Mouse (Mus musculus) testis, adult 2 months (tissue): ENCODE measurements around the gene Kpna7. TPM values are rescaled to one million over a fixed set of nuclear protein-coding genes. Genes with fewer than 3 reads are reported as not detected.

Source experiments
- H3K27ac ChIP-seq: fragments of 200-500 bp; 2 replicates; pipeline ENCODE4 v1.5.1; 2012; ENCODE audit warnings: low read depth, low read length; ENCODE audit not compliant: control insufficient read depth, insufficient read depth
- H3K27me3 ChIP-seq: fragments of 200-500 bp; 2 replicates; pipeline ENCODE4 v1.6.1; 2012; ENCODE audit warnings: mild to moderate bottlenecking, low read length, moderate library complexity; ENCODE audit not compliant: control insufficient read depth, insufficient read depth
- H3K36me3 ChIP-seq: fragments of 200-500 bp; 2 replicates; pipeline ENCODE4 v1.6.1; 2012; ENCODE audit warnings: mild to moderate bottlenecking, low read length; ENCODE audit not compliant: control insufficient read depth, insufficient read depth
- H3K4me1 ChIP-seq: fragments of 200-500 bp; 2 replicates; pipeline ENCODE4 v1.6.1; 2012; ENCODE audit warnings: low read length; ENCODE audit not compliant: control insufficient read depth, insufficient read depth
- H3K4me3 ChIP-seq: fragments of 200-500 bp; 2 replicates; pipeline ENCODE4 v1.5.1; 2012; ENCODE audit warnings: low read depth, mild to moderate bottlenecking, low read length, moderate library complexity, mixed read lengths; ENCODE audit not compliant: control insufficient read depth
- CTCF ChIP-seq: fragments of 200-500 bp; IDR thresholded peaks from 2 replicates; pipeline ENCODE4 v1.5.1; 2012; ENCODE audit warnings: low read depth, mild to moderate bottlenecking, inconsistent platforms, low read length, moderate library complexity; ENCODE audit not compliant: control insufficient read depth, insufficient read depth, insufficient replicate concordance
- POLR2A ChIP-seq: fragments of 200-500 bp; IDR thresholded peaks from 2 replicates; pipeline ENCODE4 v1.6.1; 2012; ENCODE audit warnings: low read depth, mild to moderate bottlenecking, inconsistent platforms, low read length, moderate library complexity; ENCODE audit not compliant: control insufficient read depth
- polyA plus RNA-seq: library from polyadenylated mRNA; depleted of rRNA; stranded (reverse); fragments of >200 nt; gene quantifications from 2 replicates; pipeline ENCODE4 v1.2.3, GENCODE M21; 2012

Kpna7 gene
- polyA plus RNA-seq, 1 experiment: 4.4 TPM

DNA sequence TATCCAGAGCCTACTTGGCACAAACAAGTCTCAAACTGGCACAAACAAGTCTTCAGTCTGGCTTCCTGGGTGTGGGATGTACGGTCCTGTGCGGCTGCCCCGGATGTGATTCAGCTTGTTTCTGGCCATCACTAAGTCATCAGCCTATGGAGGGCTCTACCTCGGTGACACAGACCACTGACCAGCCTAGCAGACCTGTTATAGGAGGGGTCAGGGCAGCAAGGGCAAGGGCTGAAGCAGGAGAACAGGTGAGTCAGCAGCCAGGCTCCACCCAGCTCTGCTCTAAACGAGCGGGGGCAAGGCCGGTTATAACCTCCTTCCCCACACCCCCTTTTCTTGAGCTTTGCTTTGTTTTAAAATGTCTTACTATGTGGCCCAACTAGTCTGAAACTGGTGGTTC is 129.4 kb downstream of the Kpna7 start:
- TF ChIP-seq POLR2A: no peak
- no peak for TF ChIP-seq CTCF
- no peaks in the 10 kb centered on the region for H3K36me3 ChIP-seq
- no peaks in the 10 kb centered on the region for H3K4me1 ChIP-seq
- H3K4me3 ChIP-seq: no peak overlapping the region
- H3K27me3 ChIP-seq: no peaks in the 10 kb centered on the region
- H3K27ac ChIP-seq: no peak overlapping the region

DNA sequence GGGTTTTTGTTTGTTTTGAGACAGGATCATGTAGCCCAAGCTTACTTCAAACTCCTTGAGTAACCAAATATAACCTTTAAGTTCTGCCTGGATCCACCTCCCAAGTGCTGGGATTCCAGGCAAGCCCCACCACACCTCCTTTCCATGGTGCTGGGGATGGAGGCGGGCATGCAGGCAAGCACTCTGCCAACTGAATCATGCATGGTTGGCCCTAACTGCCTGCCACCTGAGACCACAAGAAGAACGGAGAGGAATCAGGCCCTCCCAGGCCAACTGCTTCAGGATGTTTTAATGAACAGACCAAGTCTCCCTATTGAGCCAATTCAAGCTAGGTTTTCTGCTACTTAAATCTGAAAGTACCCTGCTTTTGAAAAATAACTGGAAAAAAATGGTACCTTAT is 131.2 kb downstream of the Kpna7 start:
- Histone ChIP-seq H3K4me3 (no peak overlapping the region), H3K4me1 (no peaks in the 10 kb centered on the region), H3K27ac (no peak overlapping the region), H3K27me3 (no peaks in the 10 kb centered on the region), H3K36me3 (no peaks in the 10 kb centered on the region)
- TF ChIP-seq CTCF (no peak), POLR2A (no peak)

DNA sequence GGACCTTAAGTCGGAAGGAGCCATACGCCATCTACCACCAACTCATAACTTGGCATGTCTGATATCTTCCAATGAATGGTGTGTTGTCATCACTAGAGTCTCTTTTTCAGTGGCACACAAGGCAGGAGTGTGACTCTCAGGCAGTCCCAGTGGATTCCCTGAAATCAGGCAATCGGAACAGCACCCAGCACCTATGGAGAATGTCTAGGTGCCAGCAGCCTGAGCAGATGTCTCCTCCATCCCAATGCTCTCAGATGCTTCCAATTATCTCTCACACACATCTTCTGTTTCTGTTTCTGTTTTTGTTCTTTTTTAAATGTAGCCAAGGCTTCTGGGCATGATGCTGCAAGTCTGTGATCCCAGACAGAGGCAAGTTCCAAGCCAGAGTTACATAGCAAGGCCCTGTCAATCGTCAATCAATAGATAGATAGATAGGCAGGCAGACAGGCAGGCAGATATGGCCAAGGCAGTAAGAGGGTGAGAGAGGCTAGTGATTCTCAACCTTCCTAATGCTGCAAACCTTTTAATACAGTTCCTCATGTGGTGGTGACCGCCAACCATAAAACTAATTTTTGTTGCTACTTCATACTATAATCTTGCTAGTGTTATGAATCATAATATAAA is 133.3 kb downstream of the Kpna7 start:
- H3K27ac ChIP-seq: no peak overlapping the region
- H3K36me3 ChIP-seq: no peaks in the 10 kb centered on the region
- no peak overlapping the region for H3K4me3 ChIP-seq
- H3K4me1 ChIP-seq: no peaks in the 10 kb centered on the region
- no peak for TF ChIP-seq POLR2A
- TF ChIP-seq CTCF: no peak
- H3K27me3 ChIP-seq: no peaks in the 10 kb centered on the region

DNA sequence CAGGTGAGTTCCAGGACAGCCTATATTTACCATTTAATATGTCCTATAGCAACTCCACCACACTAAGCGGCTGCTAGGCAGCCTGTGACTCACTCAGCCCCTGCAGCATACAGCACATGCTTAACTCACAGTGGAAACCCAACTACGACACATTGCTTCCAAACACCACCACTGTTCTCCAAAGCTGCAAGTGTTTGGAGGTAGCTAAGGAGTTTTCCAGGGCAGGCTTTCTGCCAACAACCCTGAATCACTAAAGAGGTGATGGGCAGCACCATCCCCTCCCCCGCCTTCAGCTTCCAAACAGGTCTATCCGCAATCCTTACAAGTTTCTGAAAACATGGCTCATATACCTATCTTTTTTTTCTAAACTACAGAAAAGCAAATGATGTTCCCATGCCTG is 134.0 kb downstream of the Kpna7 start:
- Histone ChIP-seq H3K36me3 (no peaks in the 10 kb centered on the region), H3K27me3 (no peaks in the 10 kb centered on the region), H3K4me3 (no peak overlapping the region), H3K27ac (no peak overlapping the region), H3K4me1 (no peaks in the 10 kb centered on the region)
- TF ChIP-seq POLR2A: no peak
- TF ChIP-seq CTCF: no peak

DNA sequence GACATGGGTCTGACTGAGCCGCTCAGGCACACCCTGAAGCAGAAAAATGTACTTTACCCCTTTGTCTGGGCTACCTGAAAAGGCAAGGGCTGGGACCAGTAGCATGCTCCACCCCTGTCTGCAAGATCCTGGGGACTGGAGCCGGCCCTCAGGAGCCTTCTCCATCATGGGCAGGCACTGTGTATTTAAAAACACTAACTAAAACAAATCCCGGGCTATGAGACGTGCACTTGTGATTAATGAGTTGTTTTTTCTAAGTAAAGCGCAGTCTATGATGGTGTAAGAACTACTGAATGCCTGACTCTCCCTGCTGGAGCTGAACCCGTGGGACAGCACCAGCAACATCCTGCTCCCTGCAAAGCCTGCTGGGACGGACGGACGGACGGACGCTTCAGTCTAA is 135.4 kb downstream of the Kpna7 start:
- no peaks in the 10 kb centered on the region for H3K36me3 ChIP-seq
- H3K27ac ChIP-seq: no peak overlapping the region
- H3K4me3 ChIP-seq: no peak overlapping the region
- TF ChIP-seq CTCF (no peak), POLR2A (no peak)
- H3K4me1 ChIP-seq: no peaks in the 10 kb centered on the region
- H3K27me3 ChIP-seq: no peaks in the 10 kb centered on the region

DNA sequence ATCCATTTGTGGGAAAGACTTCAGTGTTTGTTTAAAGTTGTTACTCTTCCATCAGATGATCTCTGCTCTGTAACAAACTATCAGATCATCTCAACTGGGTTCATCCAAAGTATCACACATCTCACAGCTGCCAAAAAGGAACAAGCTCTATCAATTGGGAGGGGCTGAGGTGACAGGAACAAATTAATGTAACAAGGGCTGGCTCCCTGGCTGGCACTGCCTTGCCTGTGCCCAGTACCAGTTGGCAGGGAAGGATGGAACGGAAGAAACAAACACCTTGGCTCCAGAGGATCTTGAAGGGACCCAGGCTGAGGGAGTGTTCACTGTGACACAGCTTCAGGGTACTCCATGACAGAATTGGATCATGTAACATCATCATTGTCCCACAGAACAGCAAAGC is 135.8 kb downstream of the Kpna7 start:
- H3K36me3 ChIP-seq: no peaks in the 10 kb centered on the region
- no peaks in the 10 kb centered on the region for H3K4me1 ChIP-seq
- H3K27ac ChIP-seq: no peak overlapping the region
- no peaks in the 10 kb centered on the region for H3K27me3 ChIP-seq
- no peak overlapping the region for H3K4me3 ChIP-seq
- no peak for TF ChIP-seq POLR2A
- no peak for TF ChIP-seq CTCF

DNA sequence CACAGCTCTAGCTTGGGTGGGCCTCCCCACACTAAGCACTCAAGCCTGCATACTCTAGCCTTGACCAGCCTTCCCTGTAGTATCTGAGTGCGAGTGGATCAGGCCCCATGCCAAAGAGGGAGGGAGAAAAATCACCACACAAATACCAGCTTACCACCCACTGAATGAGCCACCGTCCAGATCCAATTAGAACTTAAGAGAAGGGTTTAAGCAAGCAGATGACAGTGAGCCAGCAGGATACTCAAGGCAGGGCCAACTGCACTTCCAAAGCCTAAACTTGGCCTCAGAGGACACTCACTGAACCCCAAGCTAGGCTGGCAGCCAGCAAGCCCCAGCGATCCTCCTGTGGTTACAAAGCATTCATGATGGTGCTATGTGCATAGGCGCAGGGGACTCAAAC is 137.8 kb downstream of the Kpna7 start:
- Histone ChIP-seq H3K36me3 (no peaks in the 10 kb centered on the region), H3K4me3 (no peak overlapping the region), H3K27me3 (no peaks in the 10 kb centered on the region), H3K27ac (no peak overlapping the region), H3K4me1 (no peaks in the 10 kb centered on the region)
- no peak for TF ChIP-seq POLR2A
- TF ChIP-seq CTCF: no peak

DNA sequence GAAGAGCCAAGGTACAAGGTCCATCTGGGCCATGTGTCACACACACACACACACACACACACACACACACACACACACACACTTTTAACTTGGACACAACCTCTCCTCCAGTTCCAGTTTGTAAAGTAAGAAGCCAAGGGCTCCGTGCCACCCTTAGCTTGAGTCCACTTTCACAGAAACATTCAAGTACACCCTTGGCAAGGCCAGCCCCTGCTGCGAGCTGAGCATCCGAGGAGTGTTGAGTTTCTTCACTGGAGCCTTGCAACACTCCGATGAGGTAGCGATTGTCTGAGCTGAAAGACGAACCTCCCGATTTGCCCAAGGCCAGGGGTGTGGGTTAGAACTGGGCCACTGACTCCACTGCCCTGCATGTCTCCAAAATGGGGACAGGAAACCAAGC is 138.9 kb downstream of the Kpna7 start:
- Histone ChIP-seq H3K36me3 (no peaks in the 10 kb centered on the region), H3K4me1 (no peaks in the 10 kb centered on the region), H3K27me3 (no peaks in the 10 kb centered on the region), H3K27ac (no peak overlapping the region), H3K4me3 (no peak overlapping the region)
- TF ChIP-seq CTCF (no peak), POLR2A (no peak)
